Mouse (Mus musculus): Measurements from ENCODE around the gene Clnk.

DNA sequence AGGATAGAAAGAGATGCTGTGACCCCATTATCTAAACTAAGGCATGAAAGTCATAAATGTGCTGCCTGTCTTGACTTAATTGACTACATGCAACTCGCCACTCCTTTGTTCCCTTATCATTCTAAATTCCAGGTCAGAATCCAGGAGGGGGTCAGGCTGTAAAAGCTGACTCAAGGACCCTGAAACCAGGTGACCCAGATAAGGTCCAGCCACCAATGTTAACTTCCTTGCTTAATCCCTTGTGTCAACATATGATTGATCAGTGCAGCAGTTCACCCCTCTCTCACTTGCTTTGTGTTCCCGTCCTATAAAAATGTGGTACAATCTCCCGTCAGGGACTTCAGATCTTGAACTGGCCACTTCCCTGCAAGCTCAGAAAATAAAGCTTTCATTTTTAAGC lies 31.1 kb downstream of the Clnk start:
- TF ChIP-seq CTCF (conservative IDR thresholded peaks at IDR 0.05; ENCODE audit: insufficient read depth, insufficient read length, low read depth, low read length) (no peak), POLR2A (IDR thresholded peaks at IDR 0.05; ENCODE audit: low read depth, low read length) (no peak)

Data from kidney, adult 2 months (tissue).